Mouse (Mus musculus) fibroblast of lung, adult 2 months (primary cell): Measurements from ENCODE around the gene Dlgap1.

Source experiments
- DNase-seq: peaks from one replicate; pipeline ENCODE4 v3.0.0-alpha.2; 2011; ENCODE audit warnings: low read depth

Dlgap1 gene

DNA sequence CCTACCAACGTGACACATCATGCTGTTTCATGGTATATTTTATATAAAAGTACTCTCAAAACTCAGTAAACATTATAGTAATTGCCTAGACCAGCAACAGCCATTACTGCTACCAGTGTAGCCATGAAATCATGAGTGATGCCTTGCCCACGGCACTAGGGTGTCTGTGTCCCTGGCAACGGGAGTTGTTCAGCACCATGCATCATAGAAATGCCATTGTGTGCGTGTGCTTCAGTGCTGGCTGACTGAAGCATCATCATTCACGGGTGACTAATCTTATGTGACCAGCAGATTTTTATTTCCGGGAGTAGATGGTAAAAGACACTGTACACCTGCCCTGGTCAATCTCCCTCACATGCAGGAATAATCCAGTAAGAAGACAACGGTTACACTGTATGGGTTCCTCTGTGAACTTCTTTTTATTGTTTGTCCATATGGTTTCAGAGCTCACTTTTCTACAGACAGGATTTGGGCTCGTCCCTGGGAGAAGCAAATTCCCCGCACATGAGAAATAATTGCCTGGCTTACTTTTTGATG is 203.7 kb downstream of the Dlgap1 start:
- no peak for DNase-seq

DNA sequence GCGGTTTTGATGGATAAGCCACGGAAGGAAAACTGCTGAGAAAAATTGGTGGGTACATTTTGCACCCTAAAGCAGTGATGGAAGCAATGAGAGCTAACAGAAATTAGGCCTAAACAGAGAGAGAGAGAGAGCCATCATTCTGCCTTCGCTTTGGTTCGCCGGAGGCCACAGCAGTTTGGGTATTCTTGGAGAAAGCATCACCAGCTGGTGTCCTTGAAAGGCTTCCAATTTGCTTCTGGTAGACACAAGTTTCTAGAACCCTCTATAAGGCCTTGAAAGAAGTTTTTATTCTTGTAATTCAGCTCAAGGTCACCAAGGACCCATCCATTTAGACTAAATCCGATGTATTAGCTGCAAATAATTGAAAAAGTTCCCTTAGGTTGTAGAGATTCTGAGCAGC is 205.0 kb downstream of the Dlgap1 start:
- no peak for DNase-seq

DNA sequence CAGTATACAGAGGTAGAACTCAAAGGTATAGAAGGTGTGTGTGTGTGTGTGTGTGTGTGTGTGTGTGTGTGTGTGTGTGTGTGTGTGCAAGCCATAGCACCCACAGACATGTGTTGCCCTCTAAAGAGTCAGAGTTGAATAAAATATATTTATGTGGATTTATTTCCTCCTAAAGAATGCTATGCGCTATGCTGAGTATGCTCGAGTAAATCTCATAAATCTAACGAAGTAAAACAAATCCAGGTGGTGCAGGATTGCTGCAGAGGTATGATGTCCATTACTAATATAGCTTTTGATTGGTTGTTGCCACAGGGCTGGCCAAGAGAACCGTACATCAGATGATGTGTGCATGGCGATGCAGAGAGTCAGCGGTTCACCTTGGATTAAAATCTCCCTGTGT is 222.4 kb downstream of the Dlgap1 start:
- DNase-seq, result no peak

DNA sequence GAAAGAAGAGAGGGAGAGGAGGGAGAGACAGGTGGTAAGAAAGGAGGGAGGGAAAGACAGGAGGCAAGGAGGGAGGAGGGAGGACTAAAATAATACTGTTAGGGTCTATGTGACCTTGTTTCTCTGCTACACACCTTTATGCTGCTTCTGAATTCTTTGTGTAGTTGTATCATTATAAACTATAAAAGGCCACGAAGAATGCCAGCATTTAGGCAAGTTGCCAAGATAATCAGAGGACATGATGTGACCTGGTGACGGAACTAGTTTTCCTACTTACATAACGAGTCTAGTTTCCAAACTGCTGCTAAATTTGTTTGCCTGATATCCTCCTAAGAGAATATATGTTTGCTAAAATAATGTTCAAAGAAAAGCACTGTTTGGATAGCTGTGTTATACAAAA is 254.0 kb downstream of the Dlgap1 start:
- DNase-seq, result no peak

DNA sequence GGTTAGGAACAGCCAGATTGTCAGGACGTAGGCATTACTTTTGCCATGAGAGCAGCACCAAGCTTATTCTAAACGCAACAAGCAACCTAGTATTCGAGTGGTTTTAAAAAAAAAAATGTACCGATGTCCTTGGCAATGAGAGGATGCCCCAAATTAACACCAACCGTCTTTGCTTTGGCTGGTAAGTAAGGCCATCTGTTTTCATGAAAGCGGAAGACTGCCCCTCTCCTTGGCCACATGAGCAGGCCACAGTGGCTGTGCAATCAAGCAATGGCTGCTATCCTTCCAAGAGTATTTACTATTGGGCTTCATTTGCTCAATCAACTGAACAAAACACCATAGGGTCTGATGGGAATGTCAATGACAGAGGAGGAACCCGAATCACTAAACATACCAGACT is 278.5 kb downstream of the Dlgap1 start:
- no peak for DNase-seq

GRCm38 (mm10) chr17:70248250-70248649 is 279.4 kb downstream of the Dlgap1 start:
- DNase-seq, result no peak

- DNase-seq, result no peak
Measured at GRCm38 (mm10) chr17:70252476-70252875, 283.6 kb downstream of the Dlgap1 start.

GRCm38 (mm10) chr17:70256371-70256770 is 287.5 kb downstream of the Dlgap1 start:
- no peak for DNase-seq

- no peak for DNase-seq
Measured at GRCm38 (mm10) chr17:70263156-70263555, 294.3 kb downstream of the Dlgap1 start.

DNA sequence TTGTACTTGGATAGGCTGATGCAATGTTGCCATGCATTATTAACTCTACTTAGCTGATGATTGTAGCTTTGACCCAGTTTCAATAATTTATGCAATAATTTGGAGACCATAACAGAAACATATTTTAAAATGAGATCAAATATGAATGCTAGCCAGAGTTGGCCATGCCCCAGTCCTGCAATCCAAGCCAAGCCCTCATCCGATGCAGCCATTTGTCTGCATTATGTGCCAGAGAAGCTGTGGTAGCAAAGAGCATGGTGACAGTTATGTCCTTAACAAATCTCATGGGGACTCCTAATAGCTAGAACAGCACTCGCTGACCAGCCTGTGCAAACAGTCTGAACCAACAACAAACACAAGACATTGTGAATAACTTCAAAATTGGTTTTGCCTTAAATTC is 303.3 kb downstream of the Dlgap1 start:
- no peak for DNase-seq

DNA sequence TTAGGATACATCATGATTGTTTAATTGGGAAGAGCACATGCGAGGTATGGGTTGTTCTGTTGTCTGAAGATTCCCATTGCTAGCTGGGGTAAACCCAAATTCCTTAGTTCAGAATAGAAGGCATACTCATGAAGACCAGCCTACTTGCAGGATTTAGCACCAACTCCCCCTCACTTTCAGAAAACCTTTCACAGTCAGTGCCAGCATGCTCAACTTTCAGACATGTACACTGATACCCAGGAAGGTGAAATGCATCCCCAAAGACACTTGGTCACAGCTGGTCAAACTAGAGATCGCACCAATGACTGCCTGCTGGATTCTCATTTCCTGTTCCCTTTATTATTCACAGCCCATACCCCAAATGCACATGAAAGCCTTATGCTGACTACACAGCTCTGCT is 318.8 kb downstream of the Dlgap1 start:
- DNase-seq, result no peak

DNA sequence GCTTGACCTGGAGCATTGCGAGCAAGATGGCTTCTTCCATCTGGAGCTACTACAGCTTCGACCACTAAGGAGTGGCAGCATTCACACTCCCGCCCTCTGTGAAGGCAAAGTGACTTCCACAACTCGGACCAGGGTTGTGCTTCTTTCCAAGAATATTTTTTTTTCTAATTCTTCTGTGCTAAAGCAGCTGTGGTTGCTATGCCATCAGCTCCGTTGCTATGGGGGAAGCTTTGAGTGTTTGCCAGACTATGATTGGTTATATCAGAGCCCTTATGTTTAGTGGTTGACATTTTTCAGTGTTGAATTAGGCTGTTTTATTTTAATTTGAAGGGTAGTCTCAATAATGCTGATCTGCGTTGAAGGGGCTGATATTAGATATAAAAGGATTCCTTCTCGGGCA is 325.2 kb downstream of the Dlgap1 start:
- no peak for DNase-seq

- DNase-seq, result no peak
Measured at GRCm38 (mm10) chr17:70301941-70302478, 333.1 kb downstream of the Dlgap1 start.

DNA sequence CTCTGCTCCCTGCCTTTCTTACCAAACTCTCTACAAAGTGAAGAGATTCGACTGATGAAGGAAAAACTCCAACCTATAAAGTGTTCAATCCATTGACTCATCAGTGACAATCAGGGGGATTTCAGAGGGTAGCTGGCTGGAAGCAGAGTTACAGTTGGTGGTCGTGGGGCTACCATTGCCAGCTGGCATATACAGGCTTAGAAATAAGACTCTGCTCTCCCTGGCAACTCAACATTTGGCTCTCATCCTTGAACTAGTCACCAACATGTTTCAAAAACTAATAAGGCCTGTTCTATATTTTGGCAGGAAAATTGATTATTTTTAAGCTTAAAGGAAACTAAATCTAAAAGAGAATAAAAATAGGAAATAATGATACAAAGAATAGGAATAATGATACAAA is 333.8 kb downstream of the Dlgap1 start:
- no peak for DNase-seq

DNA sequence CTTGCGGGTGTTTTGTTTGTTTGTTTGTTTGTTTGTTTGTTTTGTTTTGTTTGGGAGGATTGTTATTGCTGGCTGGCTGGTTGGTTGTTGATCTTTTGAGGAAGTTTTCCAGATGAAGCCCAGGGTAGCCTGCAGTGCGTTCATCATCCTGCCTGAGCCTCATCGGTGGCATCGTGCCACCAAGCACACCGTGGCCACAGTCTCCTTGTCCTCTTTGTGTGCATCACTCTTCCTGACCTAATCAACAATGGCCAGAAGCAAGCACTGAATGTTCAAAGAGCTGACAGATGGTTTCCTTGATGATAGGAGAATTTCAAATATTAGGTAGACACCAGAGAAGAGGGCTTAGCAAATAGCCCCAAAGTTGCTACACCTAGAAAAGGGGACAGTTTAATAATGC is 336.1 kb downstream of the Dlgap1 start:
- no peak for DNase-seq

- no peak for DNase-seq
Measured at GRCm38 (mm10) chr17:70307418-70308176, 338.7 kb downstream of the Dlgap1 start.

DNA sequence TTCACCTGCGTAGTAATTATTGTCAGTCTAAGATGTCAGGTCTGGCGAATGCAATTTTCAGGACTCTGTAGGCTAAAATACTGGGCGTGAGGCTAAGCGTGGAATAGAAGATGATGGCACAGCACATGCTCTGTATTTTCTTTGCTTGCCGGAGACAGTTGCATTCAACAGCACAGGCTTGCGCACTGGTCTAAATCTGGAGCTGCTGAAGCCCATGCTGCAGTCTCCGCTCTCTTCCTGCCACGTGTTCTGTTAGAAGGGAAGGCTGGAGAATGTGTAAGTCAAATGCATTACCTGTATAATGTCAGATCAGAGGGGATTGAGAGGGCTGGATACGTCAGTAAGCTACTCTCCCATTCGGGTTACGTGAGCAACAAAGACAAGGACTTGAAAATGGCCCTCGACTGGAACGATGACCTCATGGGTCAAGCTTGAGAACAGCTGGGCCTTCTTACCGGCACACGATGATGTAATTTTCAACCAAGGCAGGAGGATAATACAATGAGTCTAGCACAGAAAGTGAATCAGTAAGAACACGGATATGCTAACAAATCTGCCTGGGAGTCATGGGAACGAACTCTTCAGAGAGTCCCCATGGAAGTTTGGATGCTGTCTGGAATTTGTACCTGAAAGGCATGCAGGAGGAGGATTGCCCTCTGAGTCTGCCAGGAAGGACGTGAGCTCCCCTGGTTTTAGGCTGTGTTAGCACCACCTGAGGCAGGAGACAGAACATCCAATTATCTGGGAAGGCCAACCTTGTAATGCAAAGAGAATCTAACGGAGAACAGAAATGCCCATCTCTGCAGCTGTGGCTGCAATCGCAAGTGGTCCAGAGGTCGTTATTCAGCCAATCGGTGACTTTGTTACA is 339.7 kb downstream of the Dlgap1 start:
- DNase-seq, result no peak

GRCm38 (mm10) chr17:70316327-70316726 is 347.5 kb downstream of the Dlgap1 start:
- no peak for DNase-seq

GRCm38 (mm10) chr17:70317779-70318178 is 348.9 kb downstream of the Dlgap1 start:
- no peak for DNase-seq

DNA sequence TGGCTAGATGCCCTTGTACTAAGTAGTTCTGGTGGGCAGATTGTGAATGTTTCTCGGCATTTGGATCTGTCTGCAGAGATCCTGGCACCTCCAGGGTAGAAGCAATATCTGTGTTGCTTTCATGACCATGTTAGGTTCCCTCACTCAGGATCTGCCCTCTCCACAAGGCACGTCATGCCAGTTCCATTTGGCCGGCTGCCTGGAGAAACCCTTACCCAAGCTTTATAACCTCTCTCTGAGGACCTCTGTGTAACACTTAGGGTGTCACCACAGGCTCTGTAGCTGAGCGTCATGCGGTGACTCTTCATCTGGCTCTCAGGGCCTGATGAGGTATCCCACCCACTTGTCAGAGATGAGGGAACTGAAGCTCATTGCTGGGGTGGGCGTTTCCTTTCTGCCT is 353.1 kb downstream of the Dlgap1 start:
- no peak for DNase-seq

- no peak for DNase-seq
Measured at GRCm38 (mm10) chr17:70333440-70333839, 364.6 kb downstream of the Dlgap1 start.

DNA sequence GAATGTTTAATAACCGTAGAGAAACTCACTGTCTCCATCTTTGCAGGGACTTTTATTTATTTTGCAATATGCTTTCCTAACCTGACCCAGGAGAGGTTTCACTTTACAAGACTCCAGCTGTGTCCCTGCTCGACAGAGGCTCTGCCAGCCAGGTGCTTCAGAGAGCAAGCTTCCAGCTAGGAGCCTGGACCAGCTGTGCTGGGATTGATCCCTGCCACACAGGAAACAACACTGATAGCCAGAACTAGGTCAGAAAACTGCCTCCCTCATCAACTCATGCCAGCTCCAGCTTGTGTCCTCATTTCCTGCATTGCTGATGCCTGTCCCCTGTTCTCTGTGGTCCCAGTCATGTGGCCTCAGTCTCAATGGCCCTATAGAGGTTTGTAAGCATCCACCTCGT is 365.3 kb downstream of the Dlgap1 start:
- no peak for DNase-seq

DNA sequence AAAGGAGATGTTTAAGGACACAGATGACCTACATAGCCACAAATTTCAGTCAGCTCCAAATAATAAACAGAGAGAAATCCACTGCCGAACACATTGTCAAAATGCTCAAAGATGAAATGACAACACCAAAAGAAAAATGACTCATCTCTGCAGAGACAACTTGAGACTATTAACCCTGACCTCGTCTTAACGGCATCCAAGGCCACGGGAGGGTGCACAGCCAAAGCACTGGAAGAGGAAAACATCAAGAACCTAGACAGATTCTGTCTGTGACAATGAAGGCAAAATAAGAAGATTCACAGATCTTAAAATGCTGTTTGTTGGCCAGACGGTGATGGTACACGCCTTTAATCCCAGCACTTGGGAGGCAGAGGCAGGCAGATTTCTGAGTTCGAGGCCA is 370.9 kb downstream of the Dlgap1 start:
- no peak for DNase-seq
